Mouse (Mus musculus) erythroblast, embryonic 14.5 days (primary cell): Measurements from ENCODE around the gene Olfr71. TPM values are rescaled to one million over a fixed set of nuclear protein-coding genes. Genes with fewer than 3 reads are reported as not detected.

Source experiments
- H3K27me3 ChIP-seq: 2 replicates; pipeline ENCODE4 v1.6.1; 2012; ENCODE audit warnings: inconsistent platforms; ENCODE audit not compliant: control insufficient read depth
- H3K36me3 ChIP-seq: 2 replicates; pipeline ENCODE4 v1.6.1; 2012; ENCODE audit warnings: mild to moderate bottlenecking, inconsistent platforms; ENCODE audit not compliant: control insufficient read depth
- H3K4me1 ChIP-seq: 2 replicates; pipeline ENCODE4 v1.6.1; 2012; ENCODE audit warnings: inconsistent platforms; ENCODE audit not compliant: control insufficient read depth
- H3K4me3 ChIP-seq: replicated peaks from 2 replicates; pipeline ENCODE3; 2012; ENCODE audit warnings: moderate library complexity, mild to moderate bottlenecking, inconsistent platforms
- H3K9me3 ChIP-seq: 2 replicates; pipeline ENCODE4 v1.6.1; 2012; ENCODE audit warnings: low read length, inconsistent platforms, mixed read lengths; ENCODE audit not compliant: control insufficient read depth
- GATA1 ChIP-seq: IDR thresholded peaks from 2 replicates; pipeline ENCODE4 v1.6.1; 2012; ENCODE audit warnings: low read length, inconsistent platforms, mixed read lengths
- TAL1 ChIP-seq: IDR thresholded peaks from 3 replicates; pipeline ENCODE4 v1.6.1; 2012; ENCODE audit warnings: low read length, inconsistent platforms, mixed read lengths
- polyA plus RNA-seq: library from polyadenylated mRNA; stranded (reverse); fragments of >175 nt; gene quantifications from 2 replicates; pipeline ENCODE4 v1.2.3, GENCODE M21; 2012

Olfr71 gene
- polyA plus RNA-seq, 1 experiment = not detected

DNA sequence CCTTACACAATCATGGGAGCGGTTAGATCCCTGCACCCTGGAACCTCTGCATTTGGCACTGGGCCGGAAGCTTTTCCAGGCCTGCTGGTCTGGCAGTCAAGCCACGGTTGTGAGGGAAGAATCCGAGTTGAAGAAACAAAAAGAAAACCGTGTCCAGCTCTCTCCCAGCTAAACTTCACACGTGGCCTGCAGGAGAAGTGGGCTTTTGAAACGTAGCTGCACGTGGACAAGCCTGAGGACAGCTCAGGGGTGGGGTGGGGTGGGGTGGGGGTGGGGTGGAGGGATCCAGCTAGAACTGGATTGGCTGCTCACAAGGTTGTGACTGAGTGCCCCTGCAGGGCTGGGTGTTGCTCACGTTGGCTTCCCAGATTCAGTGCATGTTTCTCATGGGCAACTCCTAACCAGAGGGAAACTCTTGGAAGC is 14.8 kb downstream of the Olfr71 start:
- peaks cover 17% of the 10 kb centered on the region for H3K4me1 ChIP-seq
- H3K4me3 ChIP-seq = no peak overlapping the region
- no peaks in the 10 kb centered on the region for H3K9me3 ChIP-seq
- H3K27me3 ChIP-seq = no peaks in the 10 kb centered on the region
- TF ChIP-seq GATA1 (no peak), TAL1 (no peak)
- no peaks in the 10 kb centered on the region for H3K36me3 ChIP-seq

DNA sequence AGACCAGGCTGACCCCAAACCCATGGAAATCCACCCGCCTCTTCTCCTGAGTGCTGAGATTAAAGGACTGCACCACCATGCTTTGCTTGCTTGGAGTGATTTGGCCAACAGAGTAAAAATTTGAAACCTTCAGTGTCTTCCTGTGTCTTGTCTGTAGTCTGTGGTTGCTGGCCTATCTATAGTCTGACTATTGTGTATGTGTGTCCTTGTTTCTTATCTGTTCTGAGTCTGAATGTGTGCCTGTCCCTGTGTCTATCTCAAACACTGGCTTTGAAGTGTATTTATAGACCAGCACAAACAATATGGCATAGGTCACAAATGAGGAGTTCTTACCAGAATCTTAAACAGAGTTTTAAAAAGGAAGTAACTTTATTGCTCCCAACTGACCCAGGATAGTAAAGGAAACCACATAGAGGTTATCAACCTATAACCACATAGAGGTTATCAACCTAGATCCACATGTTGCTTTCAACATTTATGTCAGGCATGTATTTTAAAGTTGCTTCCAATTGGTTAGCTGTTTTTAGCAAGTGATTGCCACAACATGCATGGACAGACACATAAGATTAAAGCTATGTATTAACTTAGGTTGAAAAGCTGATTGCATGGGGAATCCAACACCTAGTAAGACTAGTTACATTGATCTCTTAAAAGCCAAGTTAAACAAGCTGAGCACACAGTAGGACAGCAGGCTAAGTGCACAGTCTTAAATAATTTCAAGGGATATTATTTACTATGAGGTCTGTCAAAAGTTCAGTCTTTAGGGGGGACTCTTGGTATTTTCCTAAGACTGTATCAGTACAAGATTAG is 15.4 kb downstream of the Olfr71 start:
- no peaks in the 10 kb centered on the region for H3K36me3 ChIP-seq
- no peak overlapping the region for H3K4me3 ChIP-seq
- no peak for TF ChIP-seq TAL1
- TF ChIP-seq GATA1 = no peak
- H3K27me3 ChIP-seq = no peaks in the 10 kb centered on the region
- H3K9me3 ChIP-seq = no peaks in the 10 kb centered on the region
- peaks cover 17% of the 10 kb centered on the region for H3K4me1 ChIP-seq

DNA sequence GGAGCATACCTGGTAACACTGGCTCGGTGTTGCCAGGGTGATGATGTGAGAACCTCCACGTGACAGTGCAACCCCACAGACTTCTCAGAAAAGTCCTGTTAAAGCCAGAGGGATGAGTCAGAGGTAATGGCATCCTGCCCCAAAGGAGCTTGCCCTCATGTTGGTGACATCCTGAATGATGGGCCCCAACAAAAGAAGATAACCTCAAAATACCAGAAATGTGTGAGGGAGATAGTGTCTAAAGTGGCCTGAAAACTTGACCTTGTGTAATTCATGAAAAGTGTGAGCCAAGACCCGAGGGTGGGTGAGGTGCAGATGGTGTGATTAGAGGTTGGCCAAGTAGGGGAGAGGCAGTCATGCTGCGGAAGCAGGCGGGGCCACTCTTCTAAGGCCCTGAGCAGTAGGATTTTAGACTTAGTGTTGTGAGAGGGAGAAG is 16.2 kb downstream of the Olfr71 start:
- H3K27me3 ChIP-seq = no peaks in the 10 kb centered on the region
- TF ChIP-seq GATA1 (no peak), TAL1 (no peak)
- H3K9me3 ChIP-seq = no peaks in the 10 kb centered on the region
- no peak overlapping the region for H3K4me3 ChIP-seq
- peaks cover 17% of the 10 kb centered on the region for H3K4me1 ChIP-seq
- no peaks in the 10 kb centered on the region for H3K36me3 ChIP-seq

- no peaks in the 10 kb centered on the region for H3K36me3 ChIP-seq
- peaks cover 17% of the 10 kb centered on the region for H3K4me1 ChIP-seq
- H3K27me3 ChIP-seq = no peaks in the 10 kb centered on the region
- H3K9me3 ChIP-seq = no peaks in the 10 kb centered on the region
- no peak overlapping the region for H3K4me3 ChIP-seq
- no peak for TF ChIP-seq GATA1
- TF ChIP-seq TAL1 = no peak
Observed at GRCm38 (mm10) chr4:43691026-43691425, 19.0 kb downstream of the Olfr71 start.

DNA sequence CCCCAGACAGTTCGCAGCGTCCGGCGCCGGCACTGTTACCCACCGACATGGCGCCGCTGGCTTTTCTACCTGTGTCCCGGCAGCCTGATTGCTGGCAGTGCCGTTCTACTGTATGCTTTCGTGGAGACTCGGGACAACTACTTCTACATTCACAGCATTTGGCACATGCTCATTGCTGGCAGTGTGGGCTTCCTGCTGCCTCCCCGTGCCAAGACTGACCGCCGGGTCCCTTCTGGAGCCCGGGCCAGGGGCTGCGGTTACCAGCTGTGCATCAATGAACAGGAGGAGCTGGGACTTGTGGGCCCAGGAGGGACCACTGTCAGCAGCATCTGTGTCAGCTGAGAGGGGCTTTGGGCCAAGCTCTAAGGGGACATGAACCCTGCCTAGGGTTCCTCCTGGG is 20.0 kb downstream of the Olfr71 start:
- H3K27me3 ChIP-seq = no peaks in the 10 kb centered on the region
- no peaks in the 10 kb centered on the region for H3K36me3 ChIP-seq
- H3K4me3 ChIP-seq = no peak overlapping the region
- TF ChIP-seq TAL1 = no peak
- TF ChIP-seq GATA1 = no peak
- H3K4me1 ChIP-seq = peaks cover 15% of the 10 kb centered on the region
- no peaks in the 10 kb centered on the region for H3K9me3 ChIP-seq

DNA sequence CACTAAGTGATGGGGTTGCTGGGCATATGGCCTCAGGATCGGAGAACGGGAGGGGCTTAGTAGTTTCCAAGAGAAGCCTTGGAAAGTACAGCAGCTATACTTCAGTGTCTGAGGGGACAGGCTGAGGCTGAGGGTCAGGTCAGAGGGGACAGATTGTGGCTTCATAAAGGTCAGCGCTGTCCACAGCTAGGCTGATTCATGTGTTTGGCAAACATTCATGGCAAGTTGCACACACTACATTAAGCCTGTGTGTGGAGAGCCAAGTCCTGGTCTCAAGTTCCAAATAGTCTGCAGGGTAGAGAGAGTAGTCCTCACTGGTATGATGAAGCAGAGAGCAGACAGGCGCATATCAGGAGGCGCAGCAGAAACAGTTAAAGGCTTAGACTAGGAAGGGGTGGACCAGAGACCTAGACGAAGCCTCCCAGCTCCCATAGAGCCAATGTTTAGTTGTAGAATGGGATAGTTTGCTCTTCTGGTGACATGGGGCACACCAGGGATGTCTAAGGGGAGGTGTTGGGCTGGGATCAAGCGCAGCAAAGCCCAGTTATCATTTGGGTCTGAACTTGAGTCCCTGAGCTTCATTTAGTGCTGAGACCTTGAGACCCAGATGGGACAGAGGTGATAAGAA is 30.5 kb downstream of the Olfr71 start:
- Histone ChIP-seq H3K4me1 (peaks cover 2% of the 10 kb centered on the region; the same call in 1 of the 2 replicates), H3K36me3 (no peaks in the 10 kb centered on the region), H3K4me3 (no peak overlapping the region), H3K27me3 (no peaks in the 10 kb centered on the region), H3K9me3 (no peaks in the 10 kb centered on the region)
- TF ChIP-seq TAL1 = no peak
- no peak; the same call in 1 of the 2 replicates for TF ChIP-seq GATA1

GRCm38 (mm10) chr4:43678541-43678940 is 31.5 kb downstream of the Olfr71 start:
- Histone ChIP-seq H3K9me3 (no peaks in the 10 kb centered on the region), H3K27me3 (no peaks in the 10 kb centered on the region), H3K4me3 (no peak overlapping the region), H3K4me1 (peaks cover 2% of the 10 kb centered on the region; the same call in 1 of the 2 replicates), H3K36me3 (no peaks in the 10 kb centered on the region)
- TF ChIP-seq GATA1 = no peak
- TF ChIP-seq TAL1 = no peak

DNA sequence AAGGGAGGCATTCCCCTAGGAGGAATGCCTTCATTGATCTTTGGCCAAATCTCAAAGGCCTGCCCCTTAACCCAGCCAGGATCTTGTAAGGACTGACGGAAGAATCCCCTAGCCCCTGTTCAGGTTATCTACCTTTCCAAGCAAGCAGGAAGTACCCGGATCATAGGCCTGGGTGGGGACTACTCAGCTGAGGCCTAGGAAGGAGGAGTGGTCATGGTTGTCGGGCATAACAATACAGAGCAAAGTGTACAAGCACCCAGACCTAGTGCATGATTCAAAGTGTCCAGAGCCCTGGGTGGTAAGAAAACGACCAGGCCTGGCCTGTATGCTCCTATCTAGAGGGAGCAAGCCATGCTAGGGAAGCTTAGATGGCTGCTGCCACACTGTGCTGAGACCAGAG is 34.4 kb downstream of the Olfr71 start:
- Histone ChIP-seq H3K9me3 (no peaks in the 10 kb centered on the region), H3K4me1 (peaks cover 2% of the 10 kb centered on the region; the same call in 1 of the 2 replicates), H3K4me3 (no peak overlapping the region), H3K36me3 (no peaks in the 10 kb centered on the region), H3K27me3 (peaks cover 4% of the 10 kb centered on the region)
- no peak for TF ChIP-seq TAL1
- TF ChIP-seq GATA1 = no peak

DNA sequence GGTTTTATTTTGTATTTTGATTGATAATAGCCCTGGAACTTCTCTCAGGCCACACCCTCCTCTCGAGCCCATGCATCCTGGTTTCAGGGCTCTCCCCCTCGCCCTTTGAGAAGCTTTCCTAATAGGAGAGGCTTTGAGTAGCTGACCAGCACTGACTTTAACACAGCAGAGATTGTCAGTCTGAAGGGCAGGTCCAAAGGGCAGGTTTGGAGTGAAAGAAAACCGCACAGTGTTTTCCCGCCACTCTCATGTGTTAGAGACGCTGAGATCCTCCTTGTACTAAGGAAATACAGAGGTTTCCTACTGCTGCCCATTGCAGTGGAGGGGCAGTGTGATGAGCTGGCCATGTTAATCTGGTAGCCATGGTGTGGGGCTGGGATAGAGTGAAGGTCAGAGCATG is 35.1 kb downstream of the Olfr71 start:
- no peaks in the 10 kb centered on the region for H3K9me3 ChIP-seq

More for the DNA sequence above, 35.1 kb downstream of the Olfr71 start:
- Histone ChIP-seq H3K4me1 (peaks cover 3% of the 10 kb centered on the region), H3K27me3 (peaks cover 8% of the 10 kb centered on the region), H3K4me3 (no peak overlapping the region), H3K36me3 (no peaks in the 10 kb centered on the region)
- TF ChIP-seq GATA1 (no peak), TAL1 (no peak)
